Mouse (Mus musculus) embryonic fibroblast, embryonic 13.5 days (primary cell): ENCODE measurements around the gene Olfr124. TPM values are rescaled to one million over a fixed set of nuclear protein-coding genes. Genes with fewer than 3 reads are reported as not detected.

Experiments used
- H3K27ac ChIP-seq: 2 replicates; pipeline ENCODE4 v1.5.1; 2012; ENCODE audit warnings: low read length, control low read depth, inconsistent platforms; ENCODE audit not compliant: insufficient read depth
- H3K4me1 ChIP-seq: 2 replicates; pipeline ENCODE4 v1.6.1; 2011; ENCODE audit warnings: low read length; ENCODE audit not compliant: control insufficient read depth, insufficient read depth
- H3K4me3 ChIP-seq: 2 replicates; pipeline ENCODE4 v1.5.1; 2011; ENCODE audit warnings: mild to moderate bottlenecking, control low read depth, low read length; ENCODE audit not compliant: insufficient read depth
- CTCF ChIP-seq: IDR thresholded peaks from 2 replicates; pipeline ENCODE4 v1.5.1; 2011; ENCODE audit warnings: mild to moderate bottlenecking, control low read depth, low read length, moderate library complexity, borderline replicate concordance; ENCODE audit not compliant: insufficient read depth
- POLR2A ChIP-seq: IDR thresholded peaks from 2 replicates; pipeline ENCODE4 v1.6.1; 2011; ENCODE audit warnings: low read depth, mild to moderate bottlenecking, control low read depth, low read length, moderate library complexity
- polyA plus RNA-seq: library from polyadenylated mRNA; stranded (reverse); fragments of >200 nt; gene quantifications from 2 replicates; pipeline ENCODE4 v1.2.4, GENCODE M21; 2011; ENCODE audit warnings: low read depth; ENCODE audit not compliant: missing spikeins, insufficient read length

Olfr124 gene
- not detected in 2 replicates for polyA plus RNA-seq

GRCm38 (mm10) chr17:37799588-37799987 lies at the start of gene Olfr124:
Gene Olfr124, plus strand, starts transcription at chr17:37799888.
- no peak within 1 kb of the TSS for H3K4me3 ChIP-seq
- TF ChIP-seq POLR2A (no peak), CTCF (no peak)
- no peaks in the 10 kb centered on the region for H3K4me1 ChIP-seq
- no peak within 1 kb of the TSS for H3K27ac ChIP-seq

DNA sequence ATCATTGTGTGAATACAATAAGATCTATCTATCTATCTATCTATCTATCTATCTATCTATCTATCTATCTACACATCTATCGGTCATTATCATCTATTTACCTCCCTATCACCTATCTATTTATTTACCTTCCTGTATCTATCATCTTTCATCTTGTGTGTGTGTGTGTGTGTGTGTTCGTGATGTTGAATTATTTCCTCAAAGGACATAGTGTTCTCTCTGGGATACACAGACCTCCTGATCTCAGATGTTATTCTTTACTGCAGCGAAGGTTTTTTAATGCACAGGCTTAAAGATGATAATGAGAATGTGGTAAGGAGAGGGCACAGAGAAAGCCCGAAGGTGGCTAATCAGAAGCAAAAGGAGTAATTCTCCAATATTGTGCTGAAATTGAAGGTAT lies 31.4 kb upstream of the Olfr124 start, which contains the start of gene Olfr122:
TSS of gene Olfr122 (plus strand) at position 301 of the 400 bp plus-strand sequence.
- no peaks in the 10 kb centered on the region for H3K4me1 ChIP-seq
- H3K4me3 ChIP-seq, result no peak within 1 kb of the TSS
- no peak for TF ChIP-seq CTCF
- no peak for TF ChIP-seq POLR2A
- no peak within 1 kb of the TSS for H3K27ac ChIP-seq

DNA sequence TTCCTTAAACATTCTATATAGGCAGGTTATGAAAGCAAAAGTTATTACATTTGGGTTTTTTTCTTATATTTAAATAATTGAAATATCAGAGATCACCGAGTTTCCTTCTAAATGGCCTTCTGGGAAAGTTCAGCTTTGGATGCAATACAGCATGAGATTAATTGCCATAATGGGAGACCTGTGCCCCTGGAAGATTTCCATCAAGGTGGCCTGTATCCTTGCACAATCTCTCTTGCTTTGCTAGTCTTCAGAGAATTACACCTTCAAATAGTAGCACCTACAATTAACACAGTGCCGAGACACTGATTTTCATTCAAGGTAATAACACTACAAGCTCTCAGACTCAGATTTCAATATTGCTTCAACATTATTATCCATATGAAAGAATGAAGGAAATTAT lies 6.5 kb upstream of the Olfr124 start, which contains the start of gene Olfr123:
TSS of gene Olfr123 (plus strand) at position 301 of the 400 bp plus-strand sequence.
- H3K4me3 ChIP-seq, result no peak within 1 kb of the TSS
- H3K27ac ChIP-seq, result no peak within 1 kb of the TSS
- H3K4me1 ChIP-seq, result no peaks in the 10 kb centered on the region
- TF ChIP-seq CTCF, result no peak
- TF ChIP-seq POLR2A, result no peak

- Histone ChIP-seq H3K4me1 (no peaks in the 10 kb centered on the region), H3K4me3 (no peak within 1 kb of the TSS), H3K27ac (no peak within 1 kb of the TSS)
- TF ChIP-seq CTCF (no peak), POLR2A (no peak)
Observed at GRCm38 (mm10) chr17:37832649-37833048, 33.0 kb downstream of the Olfr124 start, which contains the start of gene Olfr125. Gene Olfr125, plus strand, starts transcription at chr17:37832949.

GRCm38 (mm10) chr17:37847183-37847582 lies 47.5 kb downstream of the Olfr124 start, which contains the start of gene Olfr126:
Gene Olfr126, plus strand, starts transcription at chr17:37847483.
- H3K27ac ChIP-seq, result no peak within 1 kb of the TSS
- TF ChIP-seq POLR2A (no peak), CTCF (no peak)
- no peaks in the 10 kb centered on the region for H3K4me1 ChIP-seq
- H3K4me3 ChIP-seq, result no peak within 1 kb of the TSS

Other genes starting within 250 kb of the Olfr124 start
- gene Olfr112, start 230.4 kb upstream of the Olfr124 start, polyA plus RNA-seq, result not detected in 2 replicates
- not detected in 2 replicates for gene Olfr113, start 222.2 kb upstream of the Olfr124 start, polyA plus RNA-seq
- not detected in 2 replicates for gene Olfr114, start 207.1 kb upstream of the Olfr124 start, polyA plus RNA-seq
- not detected in 2 replicates for gene Olfr115, start 172.8 kb upstream of the Olfr124 start, polyA plus RNA-seq
- not detected in 2 replicates for gene Olfr116, start 172.7 kb upstream of the Olfr124 start, polyA plus RNA-seq
- gene Olfr117, start 136.1 kb upstream of the Olfr124 start, polyA plus RNA-seq, result not detected in 2 replicates
- gene Olfr118, start 132.9 kb upstream of the Olfr124 start, polyA plus RNA-seq, result not detected in 2 replicates
- gene Olfr119, start 103.3 kb upstream of the Olfr124 start, polyA plus RNA-seq, result not detected in 2 replicates
- not detected in 2 replicates for gene Olfr120, start 78.1 kb upstream of the Olfr124 start, polyA plus RNA-seq
- gene Olfr121, start 51.0 kb upstream of the Olfr124 start, polyA plus RNA-seq, result not detected in 2 replicates
- gene Olfr122, start 31.3 kb upstream of the Olfr124 start, polyA plus RNA-seq, result not detected in 2 replicates
- gene Olfr123, start 6.4 kb upstream of the Olfr124 start, polyA plus RNA-seq, result not detected in 2 replicates
- not detected in 2 replicates for gene Olfr125, start 33.1 kb downstream of the Olfr124 start, polyA plus RNA-seq
- not detected in 2 replicates for gene Olfr126, start 47.6 kb downstream of the Olfr124 start, polyA plus RNA-seq
- gene Olfr127, start 100.5 kb downstream of the Olfr124 start, polyA plus RNA-seq, result not detected in 2 replicates
- not detected in 2 replicates for gene Olfr128, start 120.7 kb downstream of the Olfr124 start, polyA plus RNA-seq
- gene Olfr761, start 153.2 kb downstream of the Olfr124 start, polyA plus RNA-seq, result not detected in 2 replicates